Mouse (Mus musculus): Measurements from ENCODE around the gene Hdgf.
A peak's percentile ranks its signal among the peaks of the same experiment; 100 is the strongest.

The Hdgf gene

DNA sequence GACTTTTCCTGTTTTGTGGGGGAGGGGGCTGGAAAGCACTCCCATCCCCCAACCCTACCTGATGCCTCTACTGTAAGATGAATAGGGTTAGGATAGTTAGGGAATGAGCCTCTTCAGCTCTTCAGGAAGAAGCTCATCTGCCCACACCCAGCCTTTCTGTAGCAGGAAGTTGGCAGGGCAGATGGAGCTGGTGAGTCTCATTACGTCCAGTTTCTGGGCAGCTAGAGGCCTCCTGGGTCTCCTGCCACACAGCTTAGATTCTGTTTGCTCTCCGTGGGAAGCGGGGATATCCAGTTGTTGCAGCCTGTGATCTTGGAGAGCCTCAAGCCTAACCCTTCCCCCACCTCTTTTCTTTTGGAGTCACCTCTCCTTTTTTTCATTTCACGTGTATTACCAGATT, 3.8 kb downstream of the Hdgf start:
- DNase-seq (ENCODE audit: low spot score) = peak; percentile 17

DNA sequence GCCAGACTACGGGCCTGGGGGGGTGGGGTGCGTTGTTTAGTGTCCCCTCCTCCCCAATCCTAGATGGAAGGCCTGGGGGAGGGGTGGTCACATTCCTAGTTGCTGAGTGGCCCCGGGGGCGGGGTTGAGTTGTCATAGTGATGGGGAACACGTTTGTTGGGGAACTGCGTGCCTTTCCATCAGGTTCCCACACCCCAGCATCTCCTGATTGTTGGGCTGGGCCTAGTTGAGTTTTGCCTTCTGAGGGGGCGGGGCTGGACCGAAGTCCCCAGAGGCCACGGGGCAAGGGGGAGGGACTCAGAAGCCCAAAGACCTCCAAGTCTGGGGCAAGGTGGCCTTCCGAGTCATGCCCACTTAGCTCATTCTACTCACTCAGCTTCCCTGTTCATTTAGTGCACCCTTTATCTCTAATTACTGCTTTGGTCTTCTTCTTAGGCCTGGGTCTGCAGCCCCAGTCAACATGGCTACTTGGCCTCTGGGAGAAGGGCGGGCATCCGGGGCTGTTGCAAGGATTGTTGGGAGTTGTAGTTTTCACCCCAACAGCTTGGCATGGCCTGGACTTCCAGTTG, 4.5 kb downstream of the Hdgf start:
- DNase-seq (ENCODE audit: low spot score) = peak; percentile 85

GRCm38 (mm10) chr3:87913491-87913890, 7.4 kb downstream of the Hdgf start:
- DNase-seq (ENCODE audit: low spot score) = no peak

DNA sequence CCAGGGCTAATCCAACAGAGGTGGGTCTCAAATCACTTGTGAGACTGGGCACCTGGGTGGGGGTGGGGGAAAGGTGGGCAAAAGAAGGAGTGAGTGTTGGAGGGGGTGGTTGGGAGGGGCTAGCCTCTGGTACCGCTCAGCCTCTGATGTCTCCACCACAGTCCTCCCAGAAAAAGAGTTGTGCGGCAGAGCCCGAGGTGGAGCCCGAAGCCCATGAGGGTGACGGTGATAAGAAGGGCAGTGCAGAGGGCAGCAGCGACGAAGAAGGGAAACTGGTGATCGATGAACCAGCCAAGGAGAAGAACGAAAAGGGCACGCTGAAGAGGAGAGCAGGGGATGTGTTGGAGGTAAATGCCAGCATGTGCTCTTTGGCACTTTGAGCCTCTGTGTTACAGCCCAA, 7.8 kb downstream of the Hdgf start:
- no peak for DNase-seq (ENCODE audit: low spot score)

DNA sequence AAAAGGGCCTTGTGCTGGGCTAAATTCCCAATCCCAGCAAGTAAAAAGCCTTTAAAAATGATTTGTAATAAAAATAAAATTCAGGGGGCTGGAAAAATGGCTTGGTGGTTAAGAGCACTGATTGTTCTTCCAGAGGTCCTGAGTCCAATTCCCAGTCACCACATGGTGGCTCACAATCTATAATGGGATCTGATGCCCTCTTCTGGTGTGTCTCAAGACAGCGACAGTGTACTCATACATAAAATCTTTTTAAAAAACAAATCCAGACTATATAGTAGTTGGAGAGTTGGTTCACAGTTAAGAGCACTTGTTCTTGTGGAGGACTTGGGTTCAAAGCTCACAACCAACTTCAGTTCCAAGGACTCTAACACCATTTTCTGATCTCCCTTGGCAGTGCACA, 10.9 kb downstream of the Hdgf start:
- DNase-seq (ENCODE audit: low spot score) = no peak

DNA sequence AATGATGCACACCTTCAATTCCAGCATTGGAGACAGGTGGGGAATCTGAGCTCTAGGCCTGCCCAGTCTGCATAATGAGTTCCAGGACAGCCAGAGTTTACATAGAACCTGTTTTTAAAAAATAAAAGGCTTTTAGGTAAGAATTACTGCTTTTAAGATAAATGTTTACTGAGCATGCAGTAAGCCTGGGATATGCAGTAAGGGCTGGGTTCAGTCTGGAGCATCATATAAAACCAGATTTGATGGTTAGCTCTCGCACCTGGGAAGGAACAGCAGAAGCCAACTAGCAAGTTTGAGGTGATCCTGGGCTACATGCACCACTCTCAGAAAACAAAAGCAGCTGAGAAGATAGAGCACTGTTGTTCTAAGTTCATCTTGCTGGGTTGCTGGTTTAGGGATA, 12.4 kb downstream of the Hdgf start:
- DNase-seq (ENCODE audit: low spot score) = no peak

- peak; percentile 96 for DNase-seq (ENCODE audit: low spot score)
These were observed 13.4 kb downstream of the Hdgf start, which contains the start of gene Mrpl24 for GRCm38 (mm10) chr3:87919336-87920108. TSS of gene Mrpl24 (plus strand) at chr3:87919506.

GRCm38 (mm10) chr3:87920270-87920943, 14.3 kb downstream of the Hdgf start:
- no peak for DNase-seq (ENCODE audit: low spot score)

DNA sequence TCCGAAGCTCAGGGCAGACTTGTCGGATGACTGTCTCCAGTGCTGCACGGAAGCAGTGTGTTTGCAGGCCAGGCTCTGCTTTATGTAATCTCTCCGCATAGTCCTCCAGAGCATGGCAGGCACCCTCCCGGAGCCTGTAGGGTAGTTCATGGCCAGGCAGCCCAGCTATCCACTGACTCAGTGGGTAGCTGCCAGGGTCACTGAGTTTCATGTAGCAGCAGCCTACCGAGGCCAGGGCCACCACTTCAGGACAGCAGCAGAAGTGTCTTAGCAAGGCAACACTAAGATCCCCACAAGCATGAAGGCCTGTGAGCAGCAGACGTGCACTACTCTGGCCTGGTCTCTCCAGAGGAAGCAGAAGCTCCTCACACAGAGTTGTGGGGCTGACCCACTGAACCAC, 18.9 kb downstream of the Hdgf start:
- DNase-seq (ENCODE audit: low spot score) = no peak

DNA sequence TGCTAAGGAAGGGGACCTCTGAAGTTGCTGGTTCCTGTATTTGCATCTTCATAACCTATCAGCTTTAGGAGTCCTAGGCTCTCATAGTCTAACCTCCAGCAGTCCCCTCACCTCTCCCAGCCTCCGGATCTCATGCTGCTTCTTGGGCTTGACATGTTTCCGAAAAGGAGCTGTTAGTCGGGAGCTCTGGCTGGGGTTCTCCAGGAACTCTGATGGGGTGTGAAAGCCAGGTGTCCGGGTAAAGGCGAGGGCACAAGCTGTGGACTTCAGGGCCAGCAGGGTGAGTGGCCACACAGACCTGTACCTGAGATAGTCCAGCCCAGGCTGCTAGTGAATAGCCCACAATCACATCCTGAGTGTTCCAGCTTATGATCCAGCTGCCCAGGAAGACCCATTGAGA, 21.3 kb downstream of the Hdgf start:
- no peak for DNase-seq (ENCODE audit: low spot score)

GRCm38 (mm10) chr3:87929341-87930077, 23.4 kb downstream of the Hdgf start:
- DNase-seq (ENCODE audit: low spot score) = no peak

DNA sequence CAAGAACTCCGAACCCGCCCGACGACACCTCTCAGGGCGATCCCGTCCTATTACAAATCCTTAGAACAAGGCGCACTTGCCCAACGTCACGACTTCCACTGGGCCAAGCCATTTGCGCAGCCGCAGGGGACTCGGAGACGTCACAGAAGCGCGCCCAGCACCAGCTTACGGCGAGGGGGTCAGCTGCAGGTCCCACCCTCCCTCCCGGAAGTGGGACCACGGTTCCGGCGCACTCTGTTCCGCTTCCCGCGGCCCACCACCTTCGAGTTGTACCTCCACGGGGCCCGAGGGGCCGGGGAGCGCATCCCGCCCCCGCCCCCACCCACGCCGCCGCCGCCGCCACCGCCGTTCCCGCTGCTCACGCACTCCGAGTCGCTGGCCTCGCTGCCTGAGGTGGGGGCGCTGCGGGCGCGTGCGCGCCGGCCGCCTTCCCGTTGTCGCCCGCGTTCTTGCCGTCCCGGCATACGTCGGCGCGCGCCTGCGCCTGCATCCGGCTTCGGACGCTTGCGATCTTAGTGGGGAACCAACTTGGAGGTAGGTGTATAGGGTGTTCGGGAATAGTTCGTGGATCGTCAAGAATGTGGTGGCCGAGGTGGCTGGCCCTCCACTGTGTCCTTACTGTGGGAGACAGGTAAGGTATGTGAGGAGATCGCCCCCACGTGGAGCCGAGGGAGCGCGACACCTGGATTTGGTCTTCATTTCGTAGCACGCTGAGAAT, 24.1 kb downstream of the Hdgf start, which contains the start of the genes Isg20l2 and Rrnad1:
Gene Isg20l2 (plus strand): TSS at position 237 of the 718 bp plus-strand sequence.
Gene Rrnad1 (minus strand): TSS at position 640 of the 718 bp plus-strand sequence.
- DNase-seq (ENCODE audit: low spot score) = peak; percentile 99

GRCm38 (mm10) chr3:87934026-87934425, 27.9 kb downstream of the Hdgf start:
- no peak for DNase-seq (ENCODE audit: low spot score)

- no peak for DNase-seq (ENCODE audit: low spot score)
These were observed 28.4 kb downstream of the Hdgf start for GRCm38 (mm10) chr3:87934501-87934900.

DNA sequence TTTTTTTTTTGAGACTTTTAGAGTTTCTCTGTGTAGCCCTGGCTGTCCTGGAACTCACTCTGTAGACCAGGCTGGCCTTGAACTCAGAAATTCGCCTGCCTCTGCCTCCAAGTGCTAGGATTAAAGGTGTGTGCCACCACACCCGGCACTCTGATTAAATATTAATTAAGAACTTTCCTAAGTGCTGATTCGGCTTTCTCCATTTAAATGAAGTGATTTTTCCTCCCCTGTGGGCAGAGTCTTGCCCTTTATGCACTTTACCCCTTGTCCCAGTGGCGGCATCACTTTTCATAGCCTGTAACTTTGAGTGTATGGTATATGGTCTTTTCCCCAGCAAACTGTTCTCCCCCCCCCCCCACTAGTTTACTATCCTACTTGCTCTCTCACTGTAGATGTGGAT, 29.1 kb downstream of the Hdgf start:
- no peak for DNase-seq (ENCODE audit: low spot score)

DNA sequence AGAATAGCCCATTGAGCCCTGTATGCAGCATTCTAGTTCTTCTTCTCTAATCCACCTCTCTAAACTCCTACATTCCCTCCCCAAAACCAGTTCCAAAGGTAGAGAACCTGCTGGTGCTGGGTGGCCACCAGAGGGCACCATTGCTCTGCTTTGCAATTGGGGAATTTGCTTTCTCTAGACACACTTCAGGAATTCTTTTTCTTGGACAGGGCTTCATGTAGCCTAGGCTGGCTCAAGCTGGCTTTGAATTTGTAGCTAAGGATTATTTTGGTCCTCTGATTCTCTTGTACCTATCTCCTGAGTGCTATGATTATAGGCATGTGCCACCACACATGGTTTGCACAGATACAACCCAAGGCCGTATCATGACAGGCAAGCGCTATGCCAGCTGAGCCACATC, 29.7 kb downstream of the Hdgf start:
- peak; percentile 89 for DNase-seq (ENCODE audit: low spot score)

GRCm38 (mm10) chr3:87940611-87941010, 34.5 kb downstream of the Hdgf start:
- DNase-seq (ENCODE audit: low spot score) = no peak

DNA sequence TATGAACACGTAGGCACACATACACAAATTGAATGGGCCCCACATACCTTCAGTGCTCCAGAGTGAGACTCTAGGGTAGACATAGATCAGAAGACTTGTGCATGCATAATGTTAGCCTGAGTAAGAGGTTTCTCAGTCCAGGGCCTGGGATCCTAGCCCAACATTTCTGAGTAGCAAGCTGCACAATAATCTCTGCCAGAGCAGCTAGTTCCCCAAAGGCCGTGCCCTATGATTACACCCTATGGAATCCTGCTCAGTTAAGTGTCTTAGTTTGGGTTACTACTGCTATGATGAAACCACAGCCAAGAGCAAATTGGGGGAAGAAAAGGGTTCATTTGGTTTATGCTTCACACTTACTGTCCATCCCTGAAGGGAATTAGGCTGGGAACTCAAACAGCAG, 36.4 kb downstream of the Hdgf start:
- DNase-seq (ENCODE audit: low spot score) = no peak

GRCm38 (mm10) chr3:87943586-87943985, 37.5 kb downstream of the Hdgf start:
- DNase-seq (ENCODE audit: low spot score) = no peak

- peak; percentile 39 for DNase-seq (ENCODE audit: low spot score)
These were observed 38.9 kb downstream of the Hdgf start for GRCm38 (mm10) chr3:87944838-87945600.

All from embryo, embryonic 10 days (tissue).